Mouse (Mus musculus): ENCODE measurements at regions not wholly inside any gene's neighbourhood (a gene's known extent, or its start where the extent isn't known, plus 50 kb on each side); places are given as distances from the start of the nearest gene placed in this dataset.

DNA sequence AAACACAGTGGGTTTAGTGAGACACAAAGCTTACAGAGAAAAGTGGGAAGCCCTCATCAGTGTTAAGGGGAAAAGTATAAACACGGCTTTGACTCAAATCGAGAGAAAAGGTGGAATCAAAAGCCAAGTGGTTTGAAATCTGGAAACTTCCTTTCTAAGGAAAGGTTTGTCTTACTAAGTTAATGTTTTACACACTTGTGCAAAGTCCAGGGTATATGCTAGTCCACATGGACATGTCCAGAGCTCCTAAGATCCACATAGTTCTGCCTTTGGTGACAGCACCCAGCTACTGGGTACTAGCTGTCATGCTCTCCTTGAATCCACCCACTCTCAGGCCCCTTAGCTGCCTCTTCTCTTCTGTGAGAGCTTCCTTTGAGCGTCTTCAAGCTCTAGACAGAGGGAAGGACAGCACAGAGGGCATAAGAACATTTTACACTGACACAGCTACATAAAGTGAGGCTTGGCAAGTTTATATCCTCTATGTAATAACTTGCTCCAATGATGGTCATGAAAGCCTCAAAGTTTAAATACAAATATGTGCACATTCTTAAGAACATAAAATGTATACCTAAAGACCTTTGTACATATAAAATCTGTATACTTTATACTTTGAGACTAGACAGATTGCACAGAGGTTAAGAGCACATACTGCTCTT, 52.2 kb upstream of the Nt5e start:
- ATAC-seq (ENCODE audit: insufficient number of reproducible peaks, low FRiP score, low TSS enrichment), result no peak

GRCm38 (mm10) chr9:88276023-88276568, 50.9 kb upstream of the Nt5e start:
- no peak for ATAC-seq (ENCODE audit: insufficient number of reproducible peaks, low FRiP score, low TSS enrichment)

GRCm38 (mm10) chr9:88277031-88277430, 50.0 kb upstream of the Nt5e start:
- ATAC-seq (ENCODE audit: insufficient number of reproducible peaks, low FRiP score, low TSS enrichment), result no peak

Measured in cerebellum, adult (tissue).